Mouse (Mus musculus) mesoderm, embryonic 11.5 days (tissue): ENCODE measurements at regions not wholly inside any gene's neighbourhood (a gene's known extent, or its start where the extent isn't known, plus 50 kb on each side); places are given as distances from the start of the nearest gene placed in this dataset.
"Not testable (repeated sequence)": the region's sequence is repeated elsewhere in the genome, so short reads cannot be mapped to it uniquely, and the experiment has no call there.

ENCODE experiments used
- DNase-seq: peaks from one replicate; pipeline ENCODE4 v3.0.0-alpha.2; 2012; ENCODE audit warnings: low read depth, low spot score

DNA sequence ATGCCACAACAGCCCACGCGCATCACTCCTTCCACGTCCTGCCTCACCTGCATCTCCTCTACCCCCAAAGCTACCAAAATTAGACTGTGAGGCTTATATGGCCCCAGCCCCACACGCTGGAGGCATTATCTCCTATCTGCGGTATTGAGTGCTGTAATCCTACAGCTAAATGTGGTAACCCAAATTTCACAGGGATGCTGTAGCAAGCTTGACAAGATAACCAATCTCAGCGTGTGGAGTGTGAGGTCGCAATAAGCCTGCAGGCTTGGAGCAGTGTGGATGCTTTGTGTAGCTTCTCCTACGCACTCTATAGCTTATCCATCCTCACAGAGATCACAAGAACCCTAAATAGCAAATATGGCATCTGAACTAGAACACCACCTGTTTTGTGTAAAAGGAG, 251.2 kb upstream of the Kcnh8 start:
- DNase-seq, result no peak

DNA sequence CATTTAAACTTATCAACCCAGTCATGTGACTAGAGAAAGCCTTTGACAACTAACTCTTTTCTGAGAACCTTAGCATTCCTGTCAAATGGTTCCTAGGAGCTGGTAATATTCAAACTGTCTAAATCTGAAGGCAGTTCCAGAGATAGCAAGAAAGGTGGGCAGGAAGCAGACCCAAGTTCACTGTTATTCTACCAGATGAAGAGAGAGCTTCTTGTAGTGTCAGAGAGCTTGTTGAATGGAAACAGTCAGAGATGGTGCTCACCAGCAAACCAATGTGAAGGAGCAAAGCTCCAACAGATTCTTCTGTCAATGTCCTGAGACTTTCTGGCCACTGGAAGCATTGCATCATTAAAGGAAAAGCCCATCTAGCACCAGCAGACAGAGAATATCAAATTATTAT, 251.8 kb upstream of the Kcnh8 start:
- no peak for DNase-seq

DNA sequence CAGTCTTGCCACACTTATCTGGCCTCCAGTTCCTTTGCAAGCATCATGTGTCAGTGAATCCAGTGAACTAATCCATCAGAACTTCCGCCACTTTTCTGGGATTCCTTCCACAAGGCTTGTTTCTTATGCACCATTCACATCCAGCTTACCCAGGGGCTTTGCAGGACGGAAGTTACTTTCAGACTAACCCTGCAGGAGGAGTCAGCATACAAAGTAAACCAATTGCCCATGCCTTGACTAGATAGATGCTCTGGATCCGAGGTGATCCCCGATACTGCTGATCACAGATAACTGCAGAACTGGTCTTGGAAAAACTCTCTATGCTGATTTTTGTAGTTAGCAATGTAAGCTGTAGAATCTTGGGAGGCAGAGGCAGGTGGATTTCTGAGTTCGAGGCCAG, 252.6 kb upstream of the Kcnh8 start:
- DNase-seq, result no peak

DNA sequence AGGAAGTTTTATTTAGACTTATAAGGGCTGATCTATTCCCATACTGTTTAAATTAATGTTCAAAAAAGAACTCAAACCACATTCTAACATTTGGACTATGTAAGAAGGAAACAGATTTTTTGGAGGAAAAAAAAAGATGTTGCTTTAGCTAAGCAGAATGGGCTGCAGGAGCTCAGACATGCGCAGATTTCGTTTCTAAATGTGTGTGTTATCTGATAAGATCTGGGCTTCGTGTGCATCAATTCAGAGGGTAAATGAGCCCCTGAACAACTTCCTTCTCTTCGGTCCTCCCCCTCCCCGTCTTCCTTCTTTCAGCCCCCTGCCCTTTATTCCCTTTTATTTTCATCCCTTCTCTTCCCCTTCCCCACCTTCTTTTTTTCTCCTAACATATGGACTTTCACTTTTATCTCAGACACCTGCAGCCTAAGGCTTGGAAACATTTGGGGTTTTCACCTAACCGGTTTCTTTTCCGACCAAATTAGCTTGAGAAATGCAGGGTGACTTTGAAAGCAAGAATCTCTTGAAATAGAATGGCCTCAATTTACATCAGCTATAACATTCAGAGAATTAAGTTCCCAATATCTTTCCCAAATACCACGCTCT, 253.9 kb upstream of the Kcnh8 start:
- DNase-seq, result no peak

DNA sequence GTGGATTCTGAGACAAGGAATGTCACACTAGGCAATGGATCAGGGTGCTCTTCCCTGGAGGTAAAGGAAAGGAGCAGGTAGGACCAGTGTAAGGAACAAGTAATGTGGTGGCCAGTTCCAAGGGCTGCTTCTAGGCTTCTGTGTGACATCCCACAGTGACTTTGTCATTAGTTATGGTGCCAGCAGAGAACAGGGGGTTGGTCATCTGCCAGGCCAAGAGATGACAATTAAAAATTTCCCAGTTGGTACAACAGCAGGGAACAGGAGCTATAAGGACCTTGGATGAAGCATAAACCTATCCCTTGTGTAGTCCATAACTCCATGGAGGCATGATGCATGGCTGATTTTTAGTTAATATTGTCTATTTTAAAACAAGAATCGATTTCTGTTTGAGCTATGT, 281.9 kb upstream of the Kcnh8 start:
- DNase-seq, result no peak

DNA sequence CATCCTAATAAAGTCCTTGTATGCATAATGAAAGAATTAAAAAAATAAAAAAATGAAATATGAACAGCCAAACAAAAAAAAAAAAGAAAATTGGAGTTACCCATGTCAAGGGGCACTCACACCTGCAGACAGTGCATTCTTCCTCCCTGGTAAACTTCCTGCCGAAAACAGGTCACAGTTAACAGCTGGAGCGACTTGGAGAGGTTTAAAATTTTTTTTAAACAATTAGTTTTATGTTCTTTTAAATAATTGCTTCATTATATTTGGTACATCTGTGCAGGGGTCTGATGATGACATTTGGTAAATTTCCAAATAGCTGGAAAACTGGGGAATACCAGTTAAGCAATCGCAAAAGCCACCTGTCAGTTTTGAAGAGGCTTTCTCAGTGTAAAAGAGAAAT, 285.5 kb upstream of the Kcnh8 start:
- DNase-seq, result no peak

DNA sequence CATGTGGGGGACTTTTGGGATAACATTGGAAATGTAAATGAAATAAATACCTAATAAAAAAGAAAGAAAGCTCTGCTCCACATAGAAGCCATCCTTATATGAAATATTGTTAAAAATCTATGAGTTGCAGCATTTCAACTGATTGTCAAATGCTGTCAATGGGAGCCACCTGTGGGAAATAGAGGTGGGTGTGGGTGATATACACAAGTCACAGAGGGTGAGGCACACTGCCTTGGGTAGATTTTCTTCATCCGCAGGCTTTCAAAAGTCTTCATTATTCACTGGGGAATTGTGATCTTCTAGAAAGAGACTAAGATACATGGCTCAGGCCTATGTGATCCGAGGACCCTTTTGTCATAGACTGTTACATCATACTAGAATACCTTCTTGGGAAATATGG, 286.6 kb upstream of the Kcnh8 start:
- no peak for DNase-seq

DNA sequence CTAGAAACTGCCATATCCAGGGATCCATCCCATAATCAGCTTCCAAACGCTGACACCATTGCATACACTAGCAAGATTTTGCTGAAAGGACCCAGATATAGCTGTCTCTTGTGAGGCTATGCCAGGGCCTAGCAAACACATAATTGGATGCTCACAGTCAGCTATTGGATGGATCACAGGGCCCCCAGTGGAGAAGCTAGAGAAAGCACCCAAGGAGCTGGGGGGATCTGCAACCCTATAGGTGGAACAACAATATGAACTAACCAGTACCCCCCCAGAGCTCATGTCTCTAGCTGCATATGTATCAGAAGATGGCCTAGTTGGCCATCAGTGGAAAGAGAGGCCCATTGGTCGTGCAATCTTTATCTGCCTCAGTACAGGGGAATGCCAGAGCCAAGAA, 287.1 kb upstream of the Kcnh8 start:
- not testable (repeated sequence) for DNase-seq

DNA sequence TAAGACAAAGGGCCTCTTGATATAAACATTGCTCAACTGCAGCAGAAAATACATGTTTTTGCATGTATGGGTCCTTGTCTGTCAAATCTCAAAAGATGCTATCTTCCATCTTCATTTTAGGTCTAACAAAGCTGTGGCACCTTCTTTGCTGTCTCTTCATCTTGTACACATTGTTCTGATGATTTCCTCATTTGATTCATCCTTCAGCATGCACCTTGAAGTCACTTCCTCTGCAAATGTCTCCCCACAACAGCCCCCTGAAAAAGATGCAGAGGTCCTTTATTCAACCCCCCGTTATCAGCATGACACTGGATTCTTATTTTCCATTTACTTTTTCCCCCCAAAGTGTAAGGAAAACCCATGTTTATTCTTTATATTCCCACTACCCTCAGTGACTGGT, 290.5 kb upstream of the Kcnh8 start:
- no peak for DNase-seq

DNA sequence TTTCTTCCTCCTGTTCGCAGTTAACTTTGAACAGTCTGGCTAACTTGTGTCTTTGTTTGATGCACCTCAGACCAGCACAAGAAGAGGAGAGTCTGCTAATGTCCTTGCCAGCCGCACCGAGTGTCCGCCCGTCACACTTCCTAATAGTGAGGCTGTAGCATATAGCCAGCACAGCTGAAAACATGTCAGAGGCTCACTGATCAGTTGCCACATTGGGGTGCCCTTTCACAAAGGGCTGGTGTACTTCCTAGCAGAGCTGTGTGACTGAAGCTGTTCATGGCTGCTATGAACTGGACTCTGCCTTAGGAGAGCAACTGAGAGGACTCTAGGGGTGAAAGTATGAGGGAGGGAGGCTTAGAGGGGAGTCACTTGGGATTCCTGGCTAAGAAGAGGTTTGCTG, 293.7 kb upstream of the Kcnh8 start:
- DNase-seq, result no peak

DNA sequence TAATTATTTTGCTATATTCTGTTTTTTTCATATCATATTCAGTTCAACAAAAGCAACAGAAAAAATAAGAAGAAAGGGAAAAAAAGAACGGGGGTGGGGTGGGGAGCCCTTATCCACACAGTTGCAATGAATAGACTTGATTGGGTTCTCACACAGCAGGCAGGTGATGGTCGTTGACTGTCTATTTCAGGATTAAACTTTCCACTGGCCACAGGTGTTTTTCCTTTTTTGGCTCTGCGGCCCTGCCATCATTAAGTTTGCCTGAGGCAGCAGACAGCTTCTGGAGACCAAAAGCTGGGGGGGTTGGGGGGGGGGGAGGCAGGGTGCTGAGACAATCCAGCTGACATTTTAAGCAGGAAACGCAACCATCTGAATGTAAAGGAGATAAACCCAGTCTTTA, 298.4 kb upstream of the Kcnh8 start:
- no peak for DNase-seq

DNA sequence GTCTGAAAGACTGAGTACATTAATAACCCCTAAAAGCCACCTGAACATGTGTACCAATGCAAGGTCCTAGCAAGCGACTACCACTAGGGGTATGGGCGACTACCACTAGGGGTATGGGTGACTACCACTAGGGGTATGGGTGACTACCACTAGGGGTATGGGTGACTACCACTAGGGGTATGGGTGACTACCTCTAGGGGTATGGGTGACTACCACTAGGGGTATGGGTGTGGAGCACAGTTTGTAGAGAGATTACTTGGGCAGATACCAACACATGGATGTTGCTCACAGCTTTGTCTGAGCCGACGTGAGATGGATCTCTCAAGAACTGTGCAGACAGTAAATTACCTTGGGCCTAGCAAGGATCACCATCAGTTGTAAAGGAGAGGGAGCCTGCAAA, 299.2 kb upstream of the Kcnh8 start:
- DNase-seq, result no peak

DNA sequence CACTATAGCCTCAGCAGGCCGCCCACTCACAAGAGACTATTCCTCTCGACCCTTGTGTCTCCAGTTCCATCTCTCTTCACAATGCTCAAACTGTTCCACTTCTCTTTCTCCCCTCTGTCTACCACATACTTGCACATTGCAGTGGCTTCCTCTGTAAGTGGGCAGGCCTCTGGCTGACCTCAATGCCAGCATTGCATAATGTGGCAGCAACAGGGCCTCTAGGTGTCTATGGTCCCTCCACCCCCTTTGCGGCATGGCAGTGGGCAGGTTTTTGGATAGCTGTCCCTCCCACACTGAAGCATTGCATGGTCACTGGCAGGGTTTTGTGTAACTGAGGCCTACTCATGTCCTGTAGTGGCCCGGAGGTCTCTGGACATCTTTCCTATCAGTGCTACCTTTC, 302.7 kb upstream of the Kcnh8 start:
- no peak for DNase-seq

DNA sequence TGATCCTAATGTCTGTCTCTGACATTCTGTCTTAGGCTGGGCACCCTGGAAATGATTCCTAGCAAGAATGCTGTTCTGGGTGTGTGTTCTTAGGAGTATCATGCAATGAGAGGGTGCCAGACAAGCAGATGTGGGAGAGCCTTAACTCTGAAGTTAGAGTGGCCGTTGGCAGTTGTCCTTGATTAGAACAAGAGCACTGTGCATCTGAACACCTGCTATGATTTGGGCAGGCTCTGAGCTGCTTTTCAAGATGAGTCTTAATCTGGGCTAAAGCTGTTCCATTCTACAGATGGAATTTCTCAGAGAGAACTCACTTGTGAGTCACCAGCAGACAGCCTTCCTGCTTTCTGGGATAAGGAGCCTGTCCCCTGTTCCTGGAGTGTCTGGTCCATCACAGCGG, 317.1 kb upstream of the Kcnh8 start:
- no peak for DNase-seq

DNA sequence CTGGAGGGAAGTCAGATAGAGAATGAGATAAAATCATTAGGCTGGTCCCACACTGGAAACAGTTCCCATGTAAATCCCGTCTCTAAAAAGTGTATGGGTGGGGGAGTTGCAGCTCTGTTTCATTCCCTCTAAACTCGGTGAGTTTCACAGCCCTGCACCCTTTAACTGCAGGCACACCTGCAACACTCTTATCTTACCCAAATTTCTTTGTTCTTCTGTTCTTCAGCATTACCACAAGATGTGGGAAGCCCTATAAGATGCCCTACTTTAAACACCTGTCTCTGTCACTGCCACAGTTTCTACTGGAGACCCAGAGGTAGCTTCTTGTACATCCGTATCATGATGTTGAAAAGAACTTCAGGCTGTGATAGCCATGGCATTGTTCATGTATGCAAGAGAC, 320.2 kb upstream of the Kcnh8 start:
- no peak for DNase-seq

DNA sequence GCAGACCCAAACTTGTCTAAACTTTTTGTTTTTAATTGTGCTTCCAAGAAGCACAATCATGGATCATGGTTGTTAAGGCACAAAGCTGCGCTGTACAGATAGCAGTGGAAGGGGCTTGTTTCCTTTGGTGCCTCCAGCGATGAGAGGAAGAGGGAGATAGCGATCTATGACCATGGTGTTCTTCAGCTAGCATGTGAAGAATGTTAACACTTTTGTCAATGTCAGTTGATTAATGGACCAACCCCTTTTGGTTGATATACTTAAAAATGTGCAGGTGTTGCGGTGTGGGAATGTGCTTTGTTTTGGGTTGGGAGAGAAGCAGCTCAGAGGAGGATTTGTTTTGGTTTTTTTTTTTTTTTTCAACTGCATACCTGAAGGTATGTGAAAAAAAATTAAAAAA, 324.0 kb upstream of the Kcnh8 start:
- DNase-seq, result peak; percentile 2

DNA sequence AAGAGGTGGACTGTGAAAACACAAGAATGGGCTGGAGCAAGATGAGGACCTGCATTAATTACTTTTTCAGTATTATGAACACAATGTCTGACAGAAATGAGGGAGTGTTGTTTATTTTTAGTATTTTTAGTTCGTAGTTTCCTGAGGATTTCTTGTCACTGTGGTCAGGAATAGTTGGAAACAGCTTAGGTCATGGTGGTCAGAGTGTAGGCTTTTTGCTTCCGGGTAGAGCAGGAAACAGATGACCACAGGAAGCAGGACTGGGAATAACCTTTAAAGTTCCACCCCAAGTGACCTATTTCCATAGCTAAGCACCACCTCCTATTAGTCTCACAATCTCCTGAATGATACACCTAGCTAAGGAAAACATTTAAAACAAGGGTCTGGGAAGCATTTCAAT, 333.7 kb upstream of the Kcnh8 start:
- no peak for DNase-seq

DNA sequence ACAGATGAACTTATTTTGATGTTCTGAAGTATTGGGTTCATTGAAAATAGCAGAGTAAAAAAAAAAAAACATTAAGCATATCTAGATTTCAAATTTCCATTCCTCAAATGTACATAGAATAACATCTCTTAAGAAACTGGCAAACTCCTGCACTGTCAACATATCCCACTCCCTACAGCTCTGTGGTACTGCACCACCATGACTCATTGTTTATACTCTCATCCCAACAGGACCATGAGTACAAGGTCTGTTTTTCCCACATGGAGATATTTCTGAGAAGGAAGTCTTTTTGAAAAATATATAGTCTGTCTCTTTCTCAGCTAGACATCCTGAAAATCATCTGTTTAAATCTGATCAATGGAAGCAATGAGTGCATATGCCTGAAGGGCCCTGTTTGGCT, 351.2 kb upstream of the Kcnh8 start:
- DNase-seq, result no peak

DNA sequence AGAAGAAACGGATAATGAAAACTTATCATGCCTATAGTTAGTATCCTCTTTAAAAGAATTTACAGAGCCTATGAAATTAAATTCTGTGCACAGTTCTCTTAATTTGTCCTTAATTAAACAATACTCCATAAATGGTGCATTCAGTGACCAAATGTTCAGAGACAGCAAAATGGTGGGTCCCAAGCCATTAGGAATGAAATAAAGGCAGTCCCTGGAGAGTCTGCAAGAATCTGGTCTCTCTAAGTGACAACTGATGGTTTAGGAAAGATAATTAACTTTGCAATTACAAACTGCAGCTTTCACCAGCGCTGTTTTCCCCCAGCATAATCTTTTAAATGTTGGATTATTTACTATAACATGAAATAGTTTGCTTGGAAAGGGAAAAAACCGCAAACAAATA, 376.9 kb upstream of the Kcnh8 start:
- no peak for DNase-seq

DNA sequence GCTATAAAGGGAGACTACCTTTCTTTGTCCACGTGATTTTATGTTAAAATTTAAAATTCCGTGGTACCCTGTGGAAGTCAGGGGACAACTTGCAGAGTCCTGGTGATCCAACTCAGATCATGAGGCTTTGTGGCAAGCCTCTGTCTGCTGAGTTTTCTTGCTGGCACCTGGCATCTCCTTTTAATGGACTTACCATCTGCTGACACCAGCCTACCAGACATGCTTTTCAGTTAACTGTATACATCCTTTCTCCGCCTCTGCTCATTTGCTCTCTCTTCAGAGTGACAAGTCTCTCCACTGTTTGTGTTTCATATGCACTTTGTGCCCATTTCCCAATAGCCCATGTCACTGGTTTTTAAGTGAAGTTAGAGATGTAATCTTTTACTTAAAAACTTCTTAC, 382.1 kb upstream of the Kcnh8 start:
- DNase-seq, result no peak

DNA sequence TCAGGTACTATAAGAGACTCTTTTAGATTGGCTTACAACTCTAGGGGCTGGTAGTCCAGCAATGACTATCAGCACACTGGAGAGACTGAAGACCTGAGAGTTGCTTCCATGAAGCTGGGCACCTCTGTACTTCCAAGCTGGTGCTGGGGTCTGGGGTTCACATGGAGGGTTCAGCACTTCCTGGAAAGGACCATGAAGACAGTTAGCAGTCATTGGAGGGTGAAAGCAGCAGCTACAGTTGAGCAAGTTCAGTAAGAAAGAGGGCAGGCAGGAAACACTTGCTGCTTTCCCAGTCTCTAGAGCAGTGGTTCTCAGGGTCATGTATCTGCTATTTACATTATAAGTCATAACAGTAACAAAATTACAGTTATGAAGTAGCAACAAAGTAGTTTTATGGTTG, 384.3 kb upstream of the Satb1 start:
- no peak for DNase-seq

DNA sequence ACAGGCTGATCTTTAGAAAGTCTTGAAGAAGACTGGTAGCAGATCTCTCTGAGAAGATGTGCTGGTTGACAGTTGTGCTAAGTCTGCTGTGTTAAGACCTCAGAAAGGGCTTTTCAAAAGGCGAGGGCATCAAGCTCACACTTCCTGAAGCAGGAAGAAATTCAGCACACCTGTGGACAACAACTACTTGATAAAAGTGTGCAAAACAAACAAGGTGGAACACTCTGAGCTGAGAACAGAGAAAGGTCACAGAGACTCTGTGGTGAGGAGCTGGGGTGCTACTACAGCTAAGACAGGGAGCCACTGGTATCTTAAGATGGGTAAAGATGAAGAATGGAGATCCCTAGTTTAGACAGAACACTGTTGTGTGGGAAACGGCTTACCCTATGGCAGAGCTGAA, 379.9 kb upstream of the Satb1 start:
- no peak for DNase-seq

DNA sequence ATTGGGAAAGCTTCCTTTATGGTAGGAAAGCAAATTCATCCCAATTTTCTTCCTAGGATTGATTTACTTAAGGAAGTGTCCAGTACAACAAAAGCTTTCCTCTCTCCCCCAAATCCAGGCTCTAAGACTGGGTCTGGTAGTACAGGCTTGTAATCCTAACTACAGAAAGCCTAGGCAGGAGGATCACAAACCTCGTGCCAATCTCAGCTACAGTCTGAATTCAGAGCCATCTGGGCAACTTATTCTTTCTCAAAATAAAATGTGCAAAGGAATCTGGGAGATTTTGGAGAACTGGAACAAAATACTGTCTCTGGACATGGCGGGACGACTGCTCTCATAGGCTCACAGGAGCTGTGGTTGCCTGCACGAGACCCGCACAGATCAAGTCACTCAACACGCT, 377.4 kb upstream of the Satb1 start:
- no peak for DNase-seq

DNA sequence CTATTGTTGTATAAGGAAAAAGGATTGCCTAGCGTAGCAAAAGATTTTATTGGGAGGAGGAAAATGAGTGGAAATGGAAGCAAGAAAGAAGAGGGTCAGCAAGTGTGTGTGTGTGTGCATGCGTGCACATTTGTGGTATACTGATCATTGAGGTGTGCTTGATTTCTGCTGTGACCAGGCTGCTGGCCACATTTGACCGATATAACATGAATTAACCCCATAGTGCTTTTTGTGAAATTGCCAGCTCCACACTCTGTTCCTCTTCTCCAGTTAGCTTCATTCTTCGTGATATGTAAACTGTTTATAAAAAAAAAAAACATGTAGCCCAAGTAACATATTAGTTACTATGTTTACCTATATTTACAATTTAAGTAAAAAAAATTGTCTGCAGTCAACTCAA, 364.6 kb upstream of the Satb1 start:
- no peak for DNase-seq

DNA sequence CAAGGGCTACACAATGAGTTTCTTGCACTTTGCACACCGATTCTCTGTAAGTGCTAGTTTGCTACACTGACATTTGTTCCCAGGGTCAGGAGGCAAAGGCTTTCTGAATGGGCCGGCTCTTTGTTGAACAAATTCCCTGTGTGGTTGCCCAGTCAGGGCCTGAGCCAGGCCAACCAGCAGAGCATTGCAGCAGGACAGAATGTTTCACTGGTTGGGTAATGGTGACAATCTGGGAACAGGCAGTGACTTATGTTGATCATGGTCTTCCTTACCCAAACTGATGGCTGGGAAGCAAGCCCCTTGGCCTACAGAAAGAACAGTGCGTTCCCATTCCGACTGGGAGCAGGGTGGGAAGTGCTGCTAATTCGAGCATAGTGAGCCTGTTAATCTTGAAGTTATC, 363.7 kb upstream of the Satb1 start:
- DNase-seq, result no peak
